Mouse (Mus musculus) T-helper 17 cell (primary cell): ENCODE measurements around the gene Rps6kb2.

Source experiments
- in situ Hi-C, 2 experiments: fragments of 300-600 bp; cut with MboI, MseI; formaldehyde crosslinking; loops; 1 replicate in 1 of 2; 2 replicates in 1 of 2; pipeline ENCODE4 v1.15.1; 2025; ENCODE audit warnings: high pct_unique_total_duplicates in 2 of 2

Gene Rps6kb2

GRCm38 (mm10) chr19:4189051-4189620, 26.0 kb upstream of the Rps6kb2 start:
- in situ Hi-C loops, result loop anchor here in 1 of 2 experiments (10.0 kb wide), 1 partner anchor 614 kb away; the partner anchor contains the start of gene Ppp6r3

GRCm38 (mm10) chr19:4187303-4187702, 24.1 kb upstream of the Rps6kb2 start:
- in situ Hi-C loops, result loop anchor here in 1 of 2 experiments (10.0 kb wide), 1 partner anchor 613 kb away; the partner anchor contains the start of gene Ppp6r3

GRCm38 (mm10) chr19:4184976-4185975, 22.1 kb upstream of the Rps6kb2 start:
- in situ Hi-C loops, result loop anchor here in 1 of 2 experiments (10.0 kb wide), 1 partner anchor 610 kb away; the partner anchor contains the start of gene Ppp6r3

GRCm38 (mm10) chr19:4183689-4184088, 20.5 kb upstream of the Rps6kb2 start:
- in situ Hi-C loops, result loop anchor here in 1 of 2 experiments (10.0 kb wide), 1 partner anchor 609 kb away; the partner anchor contains the start of gene Ppp6r3

- in situ Hi-C loops, result loop anchor here in 1 of 2 experiments (10.0 kb wide), 1 partner anchor 607 kb away; the partner anchor contains the start of gene Ppp6r3
Measured at GRCm38 (mm10) chr19:4181892-4182291, 18.7 kb upstream of the Rps6kb2 start.

- in situ Hi-C loops, result loop anchor here in 1 of 2 experiments (10.0 kb wide), 1 partner anchor 606 kb away; the partner anchor contains the start of gene Ppp6r3
Measured at GRCm38 (mm10) chr19:4180411-4180810, 17.3 kb upstream of the Rps6kb2 start.

GRCm38 (mm10) chr19:4175368-4175947, 12.3 kb upstream of the Rps6kb2 start, which contains the start of gene Carns1:
TSS of gene Carns1 (minus strand) at chr19:4175479.
- in situ Hi-C loops, result no loop called here

GRCm38 (mm10) chr19:4172925-4173324, 9.8 kb upstream of the Rps6kb2 start:
- in situ Hi-C loops, result no loop called here

- in situ Hi-C loops, result no loop called here
Measured at GRCm38 (mm10) chr19:4171393-4172290, 8.5 kb upstream of the Rps6kb2 start.

- in situ Hi-C loops, result no loop called here
Measured at GRCm38 (mm10) chr19:4170723-4171392, 7.7 kb upstream of the Rps6kb2 start.

GRCm38 (mm10) chr19:4169810-4170209, 6.7 kb upstream of the Rps6kb2 start:
- in situ Hi-C loops, result no loop called here

- in situ Hi-C loops, result no loop called here
Measured at GRCm38 (mm10) chr19:4169378-4169784, 6.2 kb upstream of the Rps6kb2 start.

GRCm38 (mm10) chr19:4166678-4167476, 3.7 kb upstream of the Rps6kb2 start:
- in situ Hi-C loops, result no loop called here

- in situ Hi-C loops, result no loop called here
Measured at GRCm38 (mm10) chr19:4164721-4165120, 1.6 kb upstream of the Rps6kb2 start.

- in situ Hi-C loops, result no loop called here
Measured at GRCm38 (mm10) chr19:4164100-4164499, 946 bp upstream of the Rps6kb2 start.

- in situ Hi-C loops, result no loop called here
Measured at GRCm38 (mm10) chr19:4163543-4163887, 361 bp upstream of the Rps6kb2 start.

- in situ Hi-C loops, result no loop called here
Measured at GRCm38 (mm10) chr19:4159049-4159448, 4.1 kb downstream of the Rps6kb2 start.

- in situ Hi-C loops, result no loop called here
Measured at GRCm38 (mm10) chr19:4156771-4157170, 6.4 kb downstream of the Rps6kb2 start.

GRCm38 (mm10) chr19:4156073-4156579, 7.0 kb downstream of the Rps6kb2 start:
- in situ Hi-C loops, result no loop called here
